Mouse (Mus musculus) liver, embryonic 14.5 days (tissue): ENCODE measurements around the gene Dock4. TPM values are rescaled to one million over a fixed set of nuclear protein-coding genes. Genes with fewer than 3 reads are reported as not detected.

Source experiments
- ATAC-seq: fragments of 200-750 bp; cut with Nextera tagmentation; 2 replicates; pipeline ENCODE4 v1.8.0; 2017; ENCODE audit warnings: moderate number of reproducible peaks, mild to moderate bottlenecking, moderate library complexity; ENCODE audit not compliant: insufficient read depth
- DNase-seq, 3 experiments: peaks; one replicate each; pipeline ENCODE4 v3.0.0-alpha.2; 2012 to 2013; ENCODE audit warnings: low read depth in 3 of 3, low spot score in 3 of 3
- H3K27ac ChIP-seq: fragments of 300-500 bp; sonication (generic); 2 replicates; pipeline ENCODE4 v1.5.1; 2014; ENCODE audit warnings: moderate library complexity, mild to moderate bottlenecking, control low read depth, inconsistent platforms
- H3K27me3 ChIP-seq: fragments of 300-500 bp; sonication (generic); 2 replicates; pipeline ENCODE4 v1.6.1; 2014; ENCODE audit warnings: mild to moderate bottlenecking, low read length, moderate library complexity; ENCODE audit not compliant: control insufficient read depth, insufficient read depth
- H3K36me3 ChIP-seq: fragments of 300-500 bp; sonication (generic); replicated peaks from 2 replicates; pipeline ENCODE4 v1.6.1; 2014; ENCODE audit warnings: low read depth; ENCODE audit not compliant: control insufficient read depth, insufficient read depth
- H3K4me1 ChIP-seq, 2 experiments: fragments of 200-500 bp in 1 of 2; fragments of 300-500 bp in 1 of 2; sonication (generic) in 1 of 2; replicated peaks; 2 replicates each; pipeline ENCODE4 v1.6.1; 2012 to 2014; ENCODE audit warnings: antibody characterized with exemption in 1 of 2, inconsistent platforms in 1 of 2, low read length in 1 of 2; ENCODE audit not compliant: control insufficient read depth in 2 of 2, insufficient read depth in 2 of 2
- H3K4me2 ChIP-seq: fragments of 300-500 bp; sonication (generic); 2 replicates; pipeline ENCODE4 v1.6.1; 2014; ENCODE audit warnings: low read depth, mild to moderate bottlenecking, control low read depth, moderate library complexity
- H3K4me3 ChIP-seq, 2 experiments: fragments of 200-500 bp in 1 of 2; fragments of 300-500 bp in 1 of 2; sonication (generic) in 1 of 2; 2 replicates each; pipeline ENCODE4 v1.5.1; 2012 to 2014; ENCODE audit warnings: low read depth in 2 of 2, low read length in 2 of 2, mild to moderate bottlenecking in 2 of 2, control low read depth in 1 of 2, inconsistent platforms in 1 of 2, moderate library complexity in 1 of 2; ENCODE audit not compliant: insufficient read depth in 1 of 2
- H3K9ac ChIP-seq: fragments of 300-500 bp; sonication (generic); replicated peaks from 2 replicates; pipeline ENCODE4 v1.6.1; 2014; ENCODE audit warnings: mild to moderate bottlenecking, control low read depth, moderate library complexity
- H3K9me3 ChIP-seq: fragments of 300-500 bp; sonication (generic); 2 replicates; pipeline ENCODE4 v1.6.1; 2016; ENCODE audit warnings: low read length, mixed read lengths; ENCODE audit not compliant: control insufficient read depth
- CTCF ChIP-seq: IDR thresholded peaks from 2 replicates; pipeline ENCODE4 v1.5.1; 2016; ENCODE audit warnings: antibody characterized with exemption, low read depth, control low read depth
- EP300 ChIP-seq: IDR thresholded peaks from 2 replicates; pipeline ENCODE4 v1.6.1; 2016; ENCODE audit warnings: antibody characterized with exemption, low read depth
- whole genome bisulfite sequencing: fragments of 180-500 bp; shearing (Covaris S2); extraction: QIAGEN DNeasy Blood & Tissue Kit; methylation state at CpG from one replicate; pipeline ENCODE4 v1.1.7; 2014; ENCODE audit not compliant: insufficient replicate concordance; 5-methylcytosine and 5-hydroxymethylcytosine counted together
- polyA plus RNA-seq, 2 experiments: library from polyadenylated mRNA; depleted of rRNA in 1 of 2; stranded (reverse) in 1 of 2; unstranded in 1 of 2; fragments of >200 nt; fragmentation: Nextera tagmentation in 1 of 2; extraction: Ambion mirVana in 1 of 2; gene quantifications; 2 replicates each; pipeline versions ENCODE4 v1.2.1 to v1.2.3; 2012 to 2014

The Dock4 gene
- polyA plus RNA-seq, 2 experiments, result 0.49 to 0.57 TPM

DNA sequence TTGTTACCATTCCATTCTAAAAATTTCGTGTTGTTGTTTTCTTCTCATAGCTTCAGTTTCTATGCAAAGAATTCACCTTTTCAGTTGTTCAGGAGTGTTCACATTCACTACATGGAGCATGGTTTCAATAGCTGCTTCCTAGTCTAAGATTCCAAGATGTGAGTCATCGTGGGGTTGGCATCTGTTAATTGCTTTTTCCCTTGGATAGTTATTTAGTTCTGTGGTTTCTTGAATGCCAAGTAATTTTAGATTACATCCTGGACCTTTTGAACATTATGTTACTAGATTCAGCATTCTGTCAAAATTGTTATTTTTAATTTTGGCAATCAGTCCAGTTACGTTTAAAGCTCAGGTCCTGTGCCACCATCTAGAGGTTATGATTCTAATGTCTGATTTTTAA lies 355.7 kb downstream of the Dock4 start:
- Histone ChIP-seq H3K9me3 (no peaks in the 10 kb centered on the region), H3K4me1 (peaks cover 0 to 11% of the 10 kb centered on the region in 2 experiments; a peak in 2 of 4 replicates), H3K36me3 (no peaks in the 10 kb centered on the region), H3K4me2 (no peak overlapping the region), H3K4me3 (no peak overlapping the region), H3K27me3 (no peaks in the 10 kb centered on the region), H3K27ac (no peak overlapping the region), H3K9ac (no peak overlapping the region)
- 47% methylated on average over 3 of the region's 3 CpGs for WGBS
- ATAC-seq, result no peak
- DNase-seq, result no peak
- no peak for TF ChIP-seq EP300
- TF ChIP-seq CTCF, result no peak

GRCm38 (mm10) chr12:40805257-40805656 lies 359.5 kb downstream of the Dock4 start:
- ATAC-seq (no peak), DNase-seq (no peak)
- no peak overlapping the region for H3K4me3 ChIP-seq
- no peaks in the 10 kb centered on the region for H3K4me1 ChIP-seq
- H3K27ac ChIP-seq, result no peak overlapping the region
- no peaks in the 10 kb centered on the region for H3K27me3 ChIP-seq
- H3K9ac ChIP-seq, result no peak overlapping the region
- no peaks in the 10 kb centered on the region for H3K36me3 ChIP-seq
- H3K4me2 ChIP-seq, result no peak overlapping the region
- TF ChIP-seq EP300, result no peak
- no peak for TF ChIP-seq CTCF
- H3K9me3 ChIP-seq, result no peaks in the 10 kb centered on the region
- WGBS, result 43% methylated on average over 2 of the region's 2 CpGs

DNA sequence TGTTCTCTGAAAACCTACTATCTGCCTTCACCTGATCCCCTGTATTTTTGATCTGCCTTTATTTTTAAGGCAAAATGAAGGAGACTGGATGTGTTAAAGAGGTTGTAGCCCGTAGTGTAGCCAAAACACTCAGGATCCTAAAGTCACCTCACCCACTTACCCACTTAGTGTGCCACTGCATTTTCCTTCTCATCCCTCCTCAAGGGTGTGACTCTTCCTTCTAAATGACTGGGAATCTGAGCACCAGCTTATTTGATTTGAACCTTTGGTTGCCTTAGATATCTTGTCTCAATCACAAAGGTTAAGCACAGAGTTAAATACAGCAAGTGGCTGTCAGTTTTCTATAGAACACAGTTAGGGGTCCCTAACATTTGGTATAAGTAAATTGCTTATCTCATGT lies 362.2 kb downstream of the Dock4 start:
- Histone ChIP-seq H3K9ac (no peak overlapping the region), H3K4me3 (no peak overlapping the region), H3K27me3 (no peaks in the 10 kb centered on the region), H3K27ac (no peak overlapping the region), H3K4me2 (no peak overlapping the region), H3K36me3 (no peaks in the 10 kb centered on the region), H3K4me1 (no peaks in the 10 kb centered on the region), H3K9me3 (no peaks in the 10 kb centered on the region)
- WGBS, result 46% methylated on average over 1 of the region's 1 CpGs
- ATAC-seq (no peak), DNase-seq (no peak)
- TF ChIP-seq CTCF, result no peak
- no peak for TF ChIP-seq EP300

DNA sequence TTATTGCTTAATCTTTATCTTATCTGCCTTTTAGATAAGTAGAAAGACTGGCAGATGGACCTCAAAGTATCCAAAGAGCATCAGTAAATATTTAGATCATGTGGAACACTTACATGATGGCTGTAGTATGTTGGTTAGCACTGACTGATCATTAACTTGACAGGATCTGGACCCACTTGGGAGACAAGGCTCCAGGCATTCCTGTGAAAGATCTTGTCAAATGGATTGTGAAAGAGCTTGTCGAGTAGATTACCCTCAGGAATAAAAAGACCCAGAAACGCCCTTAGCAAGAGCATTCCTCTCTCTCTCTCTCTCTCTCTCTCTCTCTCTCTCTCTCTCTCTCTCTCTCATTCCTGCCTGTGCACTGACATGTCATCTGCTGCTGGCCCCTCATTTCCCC lies 367.7 kb downstream of the Dock4 start:
- H3K4me3 ChIP-seq, result no peak overlapping the region
- no peak for TF ChIP-seq EP300
- TF ChIP-seq CTCF, result no peak
- H3K27ac ChIP-seq, result no peak overlapping the region
- no peaks in the 10 kb centered on the region for H3K36me3 ChIP-seq
- H3K4me2 ChIP-seq, result no peak overlapping the region
- H3K9me3 ChIP-seq, result no peaks in the 10 kb centered on the region
- H3K27me3 ChIP-seq, result no peaks in the 10 kb centered on the region
- no peak for ATAC-seq
- H3K4me1 ChIP-seq, result no peaks in the 10 kb centered on the region
- H3K9ac ChIP-seq, result no peak overlapping the region
- WGBS, result 42% methylated on average over 2 of the region's 2 CpGs
- no peak for DNase-seq

DNA sequence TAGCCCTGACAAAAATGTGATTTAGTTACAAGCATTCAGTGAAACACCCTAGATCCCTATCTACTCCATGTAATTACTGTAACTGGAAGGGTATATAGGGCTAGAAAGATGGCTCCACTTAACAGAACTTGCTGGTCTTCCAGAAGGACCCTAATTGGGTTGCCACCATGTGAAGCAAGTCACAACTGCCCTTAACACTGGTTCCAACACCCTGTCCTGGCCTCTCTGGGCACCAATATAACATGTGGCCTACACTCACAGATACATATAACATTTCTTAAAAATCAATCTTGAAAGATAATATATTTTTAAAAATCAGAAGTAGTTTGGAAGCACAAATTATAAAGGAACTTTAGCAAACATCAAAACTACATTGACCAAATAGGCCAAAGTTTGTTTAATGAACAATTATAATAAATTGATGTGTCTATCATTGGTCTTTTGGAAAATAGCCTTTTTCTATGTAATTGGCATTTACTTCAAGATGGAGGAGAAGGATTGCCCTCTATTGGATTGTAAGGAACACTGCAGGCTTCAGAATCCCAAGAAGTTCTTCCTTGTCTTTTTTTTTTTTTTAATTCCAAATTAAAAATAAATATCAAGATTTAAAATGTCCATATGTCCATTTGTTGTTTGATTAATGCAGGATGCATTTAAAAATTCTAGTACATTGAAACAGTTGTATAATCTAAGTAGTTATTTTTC lies 369.1 kb downstream of the Dock4 start:
- TF ChIP-seq EP300 (no peak), CTCF (peak; percentile 23; the same call in 1 of the 2 replicates)
- DNase-seq, result no peak

More for the DNA sequence above, 369.1 kb downstream of the Dock4 start:
- Histone ChIP-seq H3K9ac (no peak overlapping the region), H3K27me3 (no peaks in the 10 kb centered on the region), H3K4me1 (no peaks in the 10 kb centered on the region), H3K4me3 (no peak overlapping the region), H3K27ac (no peak overlapping the region), H3K4me2 (no peak overlapping the region), H3K9me3 (no peaks in the 10 kb centered on the region), H3K36me3 (no peaks in the 10 kb centered on the region)
- no peak for ATAC-seq
